Mouse (Mus musculus): ENCODE measurements around the gene Rnls. TPM values are rescaled to one million over a fixed set of nuclear protein-coding genes. Genes with fewer than 3 reads are reported as not detected.

The Rnls gene
- polyA plus RNA-seq, 1 experiment from 2014 or later = 7.5 TPM

- 62% methylated on average over 5 of the region's 5 CpGs for WGBS
- no peaks in the 10 kb centered on the region for H3K36me3 ChIP-seq
- no peak overlapping the region for H3K4me2 ChIP-seq
- H3K9ac ChIP-seq = no peak overlapping the region
- H3K27me3 ChIP-seq = no peaks in the 10 kb centered on the region
- H3K9me3 ChIP-seq = no peaks in the 10 kb centered on the region
- no peak overlapping the region for H3K27ac ChIP-seq
- no peaks in the 10 kb centered on the region for H3K4me1 ChIP-seq
- ATAC-seq (ENCODE audit: insufficient number of reproducible peaks, insufficient read depth, low FRiP score, low TSS enrichment, low read depth) = no peak
- no peak overlapping the region for H3K4me3 ChIP-seq
Observed at GRCm38 (mm10) chr19:33253893-33254292, 138.2 kb downstream of the Rnls start.

- H3K9ac ChIP-seq = no peak overlapping the region
- H3K4me3 ChIP-seq = no peak overlapping the region
- H3K27me3 ChIP-seq = no peaks in the 10 kb centered on the region
- no peaks in the 10 kb centered on the region for H3K9me3 ChIP-seq
- 78% methylated on average over 5 of the region's 5 CpGs for WGBS
- H3K27ac ChIP-seq = no peak overlapping the region
- no peak overlapping the region for H3K4me2 ChIP-seq
- H3K4me1 ChIP-seq = no peaks in the 10 kb centered on the region
- ATAC-seq (ENCODE audit: insufficient number of reproducible peaks, insufficient read depth, low FRiP score, low TSS enrichment, low read depth) = no peak
- H3K36me3 ChIP-seq = no peaks in the 10 kb centered on the region
Observed at GRCm38 (mm10) chr19:33252226-33252625, 139.9 kb downstream of the Rnls start.

GRCm38 (mm10) chr19:33244196-33244595, 147.9 kb downstream of the Rnls start:
- Histone ChIP-seq H3K9ac (no peak overlapping the region), H3K27ac (no peak overlapping the region), H3K27me3 (no peaks in the 10 kb centered on the region), H3K36me3 (no peaks in the 10 kb centered on the region), H3K4me2 (no peak overlapping the region), H3K4me3 (no peak overlapping the region), H3K4me1 (no peaks in the 10 kb centered on the region), H3K9me3 (peaks cover 3% of the 10 kb centered on the region; the same call in 1 of the 2 replicates)
- ATAC-seq (ENCODE audit: insufficient number of reproducible peaks, insufficient read depth, low FRiP score, low TSS enrichment, low read depth) = no peak
- WGBS = 84% methylated on average over 2 of the region's 2 CpGs

GRCm38 (mm10) chr19:33240386-33240785, 151.7 kb downstream of the Rnls start:
- Histone ChIP-seq H3K9ac (no peak overlapping the region), H3K36me3 (no peaks in the 10 kb centered on the region), H3K4me3 (no peak overlapping the region), H3K9me3 (peaks cover 3% of the 10 kb centered on the region; the same call in 1 of the 2 replicates), H3K4me1 (no peaks in the 10 kb centered on the region), H3K4me2 (no peak overlapping the region), H3K27me3 (no peaks in the 10 kb centered on the region), H3K27ac (no peak overlapping the region)
- no peak for ATAC-seq (ENCODE audit: insufficient number of reproducible peaks, insufficient read depth, low FRiP score, low TSS enrichment, low read depth)
- 80% methylated on average over 2 of the region's 2 CpGs for WGBS

- WGBS = 83% methylated on average over 3 of the region's 3 CpGs
- Histone ChIP-seq H3K9ac (no peak overlapping the region), H3K4me1 (no peaks in the 10 kb centered on the region), H3K36me3 (no peaks in the 10 kb centered on the region), H3K27ac (no peak overlapping the region), H3K4me3 (no peak overlapping the region), H3K4me2 (no peak overlapping the region), H3K27me3 (0 out of 2 replicates have a peak, but pooled peaks cover 3% of the 10 kb centered on the region), H3K9me3 (no peaks in the 10 kb centered on the region)
- no peak for ATAC-seq (ENCODE audit: insufficient number of reproducible peaks, insufficient read depth, low FRiP score, low TSS enrichment, low read depth)
Observed at GRCm38 (mm10) chr19:33232902-33233301, 159.2 kb downstream of the Rnls start.

GRCm38 (mm10) chr19:33231303-33231702, 160.8 kb downstream of the Rnls start:
- no peak for ATAC-seq (ENCODE audit: insufficient number of reproducible peaks, insufficient read depth, low FRiP score, low TSS enrichment, low read depth)
- H3K27me3 ChIP-seq = 0 out of 2 replicates have a peak, but pooled peaks cover 3% of the 10 kb centered on the region
- H3K4me3 ChIP-seq = no peak overlapping the region
- no peaks in the 10 kb centered on the region for H3K9me3 ChIP-seq
- no peak overlapping the region for H3K9ac ChIP-seq
- H3K36me3 ChIP-seq = no peaks in the 10 kb centered on the region
- H3K4me2 ChIP-seq = no peak overlapping the region
- no peak overlapping the region for H3K27ac ChIP-seq
- H3K4me1 ChIP-seq = no peaks in the 10 kb centered on the region
- WGBS = 49% methylated on average over 6 of the region's 6 CpGs

- WGBS = 5% methylated on average over 3 of the region's 3 CpGs
- Histone ChIP-seq H3K4me2 (no peak overlapping the region), H3K9me3 (no peaks in the 10 kb centered on the region), H3K4me3 (no peak overlapping the region), H3K36me3 (no peaks in the 10 kb centered on the region), H3K27ac (no peak overlapping the region), H3K9ac (no peak overlapping the region), H3K27me3 (0 out of 2 replicates have a peak, but pooled peaks cover 3% of the 10 kb centered on the region), H3K4me1 (peaks cover 30% of the 10 kb centered on the region)
- ATAC-seq (ENCODE audit: insufficient number of reproducible peaks, insufficient read depth, low FRiP score, low TSS enrichment, low read depth) = no peak
Observed at GRCm38 (mm10) chr19:33227004-33227403, 165.1 kb downstream of the Rnls start.

- H3K4me1 ChIP-seq = peaks cover 30% of the 10 kb centered on the region
- H3K36me3 ChIP-seq = no peaks in the 10 kb centered on the region
- H3K4me3 ChIP-seq = no peak overlapping the region
- no peak overlapping the region for H3K27ac ChIP-seq
- no peaks in the 10 kb centered on the region for H3K9me3 ChIP-seq
- H3K9ac ChIP-seq = no peak overlapping the region
- no peak for ATAC-seq (ENCODE audit: insufficient number of reproducible peaks, insufficient read depth, low FRiP score, low TSS enrichment, low read depth)
- H3K4me2 ChIP-seq = no peak overlapping the region
- 56% methylated on average over 5 of the region's 5 CpGs for WGBS
- 0 out of 2 replicates have a peak, but pooled peaks cover 3% of the 10 kb centered on the region for H3K27me3 ChIP-seq
Observed at GRCm38 (mm10) chr19:33225858-33226705, 166.0 kb downstream of the Rnls start.

GRCm38 (mm10) chr19:33225002-33225376, 167.1 kb downstream of the Rnls start:
- Histone ChIP-seq H3K9ac (no peak overlapping the region), H3K4me1 (peaks cover 30% of the 10 kb centered on the region), H3K9me3 (no peaks in the 10 kb centered on the region), H3K36me3 (no peaks in the 10 kb centered on the region), H3K27me3 (0 out of 2 replicates have a peak, but pooled peaks cover 3% of the 10 kb centered on the region), H3K4me2 (no peak overlapping the region), H3K27ac (no peak overlapping the region), H3K4me3 (no peak overlapping the region)
- 82% methylated on average over 9 of the region's 9 CpGs for WGBS
- no peak for ATAC-seq (ENCODE audit: insufficient number of reproducible peaks, insufficient read depth, low FRiP score, low TSS enrichment, low read depth)

- Histone ChIP-seq H3K9ac (no peak overlapping the region), H3K4me1 (peaks cover 30% of the 10 kb centered on the region), H3K4me3 (no peak overlapping the region), H3K4me2 (peak overlapping the region; percentile 22), H3K9me3 (no peaks in the 10 kb centered on the region), H3K27me3 (0 out of 2 replicates have a peak, but pooled peaks cover 3% of the 10 kb centered on the region), H3K27ac (no peak overlapping the region), H3K36me3 (no peaks in the 10 kb centered on the region)
- ATAC-seq (ENCODE audit: insufficient number of reproducible peaks, insufficient read depth, low FRiP score, low TSS enrichment, low read depth) = 0 out of 2 replicates have a peak, but pooled peaks have one; percentile 10
- 45% methylated on average over 8 of the region's 8 CpGs for WGBS
Observed at GRCm38 (mm10) chr19:33224181-33225001, 167.7 kb downstream of the Rnls start.

- Histone ChIP-seq H3K4me1 (peaks cover 30% of the 10 kb centered on the region), H3K4me3 (no peak overlapping the region), H3K9me3 (no peaks in the 10 kb centered on the region), H3K4me2 (peak overlapping the region; percentile 22; the same call in 1 of the 2 replicates), H3K9ac (no peak overlapping the region), H3K27ac (peak overlapping the region; percentile 13; the same call in 1 of the 2 replicates), H3K36me3 (no peaks in the 10 kb centered on the region), H3K27me3 (0 out of 2 replicates have a peak, but pooled peaks cover under 1% of the 10 kb centered on the region)
- 40% methylated on average over 5 of the region's 5 CpGs for WGBS
- no peak for ATAC-seq (ENCODE audit: insufficient number of reproducible peaks, insufficient read depth, low FRiP score, low TSS enrichment, low read depth)
Observed at GRCm38 (mm10) chr19:33223766-33224165, 168.3 kb downstream of the Rnls start.

Measured in embryonic facial prominence, embryonic 13.5 days (tissue).